Mouse (Mus musculus): Measurements from ENCODE around the gene Smarca5.

DNA sequence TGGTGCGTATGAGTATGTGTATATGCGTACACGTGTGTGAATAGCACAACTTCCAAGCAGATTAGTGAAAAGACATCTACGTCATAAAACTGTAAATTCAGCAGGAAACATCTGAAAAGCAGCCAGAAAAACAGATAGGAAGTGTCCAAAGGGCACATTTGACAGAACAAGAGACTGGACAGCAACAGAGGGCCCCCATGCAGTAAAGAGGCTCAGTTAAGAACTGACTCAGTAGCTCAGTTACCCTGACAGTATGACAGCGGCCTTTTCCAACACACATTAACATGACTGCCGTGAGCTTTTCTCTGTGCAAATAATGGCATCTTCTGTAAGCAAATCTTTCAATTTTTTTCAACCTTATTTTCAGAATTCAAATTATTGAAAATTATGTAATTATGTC, 29.2 kb upstream of the Smarca5 start:
- no peak for TF ChIP-seq CTCF (IDR thresholded peaks at IDR 0.05; ENCODE audit: insufficient read depth, low read depth, low read length)
- TF ChIP-seq POLR2A (IDR thresholded peaks at IDR 0.05; ENCODE audit: insufficient read depth, low read depth, low read length): no peak
